Mouse (Mus musculus) thymus, postnatal 4 days (tissue): Measurements from ENCODE around the gene B4galnt1.
"Not testable (repeated sequence)": the region's sequence is repeated elsewhere in the genome, so short reads cannot be mapped to it uniquely, and the experiment has no call there.

ENCODE experiments used
- DNase-seq: peaks from one replicate; pipeline ENCODE4 v3.0.0; 2021

B4galnt1 gene

GRCm38 (mm10) chr10:127143228-127143627, 21.8 kb upstream of the B4galnt1 start:
- no peak for DNase-seq

GRCm38 (mm10) chr10:127144536-127144935, 20.5 kb upstream of the B4galnt1 start:
- no peak for DNase-seq

GRCm38 (mm10) chr10:127145303-127145702, 19.7 kb upstream of the B4galnt1 start:
- DNase-seq = no peak

GRCm38 (mm10) chr10:127147135-127147534, 17.9 kb upstream of the B4galnt1 start:
- DNase-seq = no peak

- no peak for DNase-seq
These were observed 14.6 kb upstream of the B4galnt1 start for GRCm38 (mm10) chr10:127150471-127150872.

GRCm38 (mm10) chr10:127151233-127151632, 13.8 kb upstream of the B4galnt1 start:
- DNase-seq = not testable (repeated sequence)

- not testable (repeated sequence) for DNase-seq
These were observed 12.5 kb upstream of the B4galnt1 start for GRCm38 (mm10) chr10:127152556-127152955.

- no peak for DNase-seq
These were observed 11.7 kb upstream of the B4galnt1 start for GRCm38 (mm10) chr10:127153323-127153722.

GRCm38 (mm10) chr10:127154241-127154640, 10.8 kb upstream of the B4galnt1 start:
- no peak for DNase-seq

- DNase-seq = no peak
These were observed 10.4 kb upstream of the B4galnt1 start for GRCm38 (mm10) chr10:127154652-127155051.

GRCm38 (mm10) chr10:127156089-127156488, 8.9 kb upstream of the B4galnt1 start:
- DNase-seq = no peak

GRCm38 (mm10) chr10:127156511-127156910, 8.5 kb upstream of the B4galnt1 start:
- DNase-seq = no peak

- no peak for DNase-seq
These were observed 6.6 kb upstream of the B4galnt1 start for GRCm38 (mm10) chr10:127158471-127158870.

- no peak for DNase-seq
These were observed 4.9 kb upstream of the B4galnt1 start for GRCm38 (mm10) chr10:127160081-127160480.

GRCm38 (mm10) chr10:127160728-127161127, 4.3 kb upstream of the B4galnt1 start:
- no peak for DNase-seq

- peak; percentile 61 for DNase-seq
These were observed 2.2 kb upstream of the B4galnt1 start for GRCm38 (mm10) chr10:127162771-127163261.

- DNase-seq = no peak
These were observed 835 bp upstream of the B4galnt1 start for GRCm38 (mm10) chr10:127164190-127164589.

GRCm38 (mm10) chr10:127165354-127165653, 279 bp downstream of the B4galnt1 start:
- DNase-seq = no peak

GRCm38 (mm10) chr10:127165654-127166403, 804 bp downstream of the B4galnt1 start:
- DNase-seq = peak; percentile 78

GRCm38 (mm10) chr10:127166404-127166715, 1.3 kb downstream of the B4galnt1 start:
- DNase-seq = no peak

- DNase-seq = no peak
These were observed 2.0 kb downstream of the B4galnt1 start for GRCm38 (mm10) chr10:127166771-127167613.

GRCm38 (mm10) chr10:127167614-127168192, 2.7 kb downstream of the B4galnt1 start:
- DNase-seq = no peak

GRCm38 (mm10) chr10:127170002-127170401, 5.0 kb downstream of the B4galnt1 start:
- peak; percentile 63 for DNase-seq

GRCm38 (mm10) chr10:127170837-127171272, 5.8 kb downstream of the B4galnt1 start:
- peak; percentile 95 for DNase-seq
